Mouse (Mus musculus) heart, postnatal 10 days (tissue): ENCODE data around the gene Wbp1. TPM values are rescaled to one million over a fixed set of nuclear protein-coding genes. Genes with fewer than 3 reads are reported as not detected.
A peak's percentile ranks its signal among the peaks of the same experiment; 100 is the strongest.

Experiments used
- DNase-seq, 2 experiments: peaks; one replicate each; pipeline ENCODE4 v3.0.0; 2021
- intact Hi-C: fragments of 180-260 bp; cut with DNase I; formaldehyde crosslinking; loops from one replicate; pipeline ENCODE4 v1.15.1; 2025
- total RNA-seq, 2 experiments: library from RNA; stranded (reverse); gene quantifications; 2 replicates each; pipeline ENCODE4 v1.2.3; 2021

Gene Wbp1
- total RNA-seq, 2 experiments from 2014 or later: 83.1 to 83.9 TPM

GRCm38 (mm10) chr6:83118825-83119733, 2.3 kb downstream of the Wbp1 start:
- intact Hi-C loops: no loop called here
- DNase-seq: no peak

GRCm38 (mm10) chr6:83118369-83118768, 3.0 kb downstream of the Wbp1 start:
- intact Hi-C loops: no loop called here
- DNase-seq: no peak

GRCm38 (mm10) chr6:83117616-83118015, 3.7 kb downstream of the Wbp1 start:
- intact Hi-C loops: loop anchor here (2.0 kb wide), 1 partner anchor 41 kb away; no protein-coding TSS in a partner anchor
- DNase-seq: no peak

GRCm38 (mm10) chr6:83117165-83117438, 4.3 kb downstream of the Wbp1 start:
- intact Hi-C loops: loop anchor here (2.0 kb wide), 1 partner anchor 42 kb away; no protein-coding TSS in a partner anchor
- DNase-seq: no peak

- no peak for DNase-seq
- intact Hi-C loops: loop anchor here (2.0 kb wide), 1 partner anchor 42 kb away; no protein-coding TSS in a partner anchor
Measured at GRCm38 (mm10) chr6:83116373-83117164, 4.8 kb downstream of the Wbp1 start.

DNA sequence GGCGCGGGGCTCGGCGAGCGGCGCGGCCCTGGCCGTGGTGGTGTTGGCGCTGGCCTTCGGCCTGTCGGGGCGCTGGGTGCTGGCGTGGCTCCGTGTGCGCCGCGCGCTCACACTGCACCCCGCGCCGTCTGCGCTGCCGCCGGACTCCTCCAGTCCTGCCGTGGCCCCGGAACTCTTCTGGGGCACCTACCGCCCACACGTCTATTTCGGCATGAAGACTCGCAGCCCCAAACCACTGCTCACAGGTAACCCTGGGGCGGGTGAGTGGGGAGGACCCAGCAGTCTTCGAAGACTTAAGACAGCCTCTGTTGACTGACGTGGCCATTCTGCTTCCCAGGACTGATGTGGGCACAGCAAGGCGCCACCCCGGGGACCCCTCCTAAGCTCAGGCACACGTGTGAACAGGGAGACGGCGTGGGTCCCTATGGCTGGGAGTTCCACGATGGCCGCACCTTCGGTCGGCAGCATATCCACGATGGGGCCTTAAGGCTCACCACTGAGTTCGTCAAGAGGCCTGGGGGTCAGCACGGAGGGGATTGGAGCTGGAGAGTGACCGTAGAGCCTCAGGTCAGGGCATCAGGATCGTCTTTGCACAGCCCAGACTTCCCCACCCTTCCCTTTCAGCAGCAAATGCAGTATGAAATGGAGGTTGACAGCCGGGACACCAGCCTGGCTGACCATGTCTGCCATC, 5.5 kb downstream of the Wbp1 start:
- DNase-seq: peak in 1 of 2 experiments; percentile 41
- intact Hi-C loops: loop anchor here (2.0 kb wide), 1 partner anchor 43 kb away; no protein-coding TSS in a partner anchor

- intact Hi-C loops: no loop called here
- peak; percentile 96 to 97 for DNase-seq
Measured at GRCm38 (mm10) chr6:83115011-83115671, 6.2 kb downstream of the Wbp1 start, which contains the start of gene Mogs. TSS of gene Mogs (plus strand) at chr6:83115496.

DNA sequence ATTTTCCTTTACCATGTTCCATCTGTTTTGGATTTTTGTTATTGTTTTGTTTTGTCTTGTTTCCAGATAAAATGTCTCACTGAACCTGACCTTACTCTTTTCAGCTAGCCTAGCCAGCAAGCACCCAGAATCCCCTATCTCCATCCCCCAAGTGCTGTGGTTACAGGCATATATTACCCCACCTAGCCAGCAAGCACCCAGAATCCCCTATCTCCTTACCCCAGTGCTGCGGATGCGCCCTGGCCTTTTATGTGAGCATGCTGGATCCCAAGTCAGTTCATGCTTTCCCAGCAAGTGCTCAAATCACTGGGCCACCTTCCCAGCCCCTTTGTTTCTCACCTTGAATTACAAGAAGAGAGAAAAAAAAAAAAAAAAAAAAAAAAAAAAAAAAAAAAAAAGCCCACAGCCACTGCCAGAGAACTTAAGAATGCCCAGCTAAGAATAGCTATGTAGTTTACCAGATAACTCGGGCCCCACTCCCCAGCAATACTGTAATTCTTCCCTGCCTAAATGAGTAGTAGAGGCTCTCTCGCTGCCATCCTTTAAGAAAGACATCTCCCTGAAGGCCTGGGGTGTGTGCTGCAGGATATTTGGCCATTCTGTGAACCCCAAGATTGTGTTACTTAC, 9.7 kb downstream of the Wbp1 start:
- intact Hi-C loops: no loop called here
- DNase-seq: no peak

GRCm38 (mm10) chr6:83108762-83109668, 12.3 kb downstream of the Wbp1 start, which contains the start of gene Mrpl53:
TSS of gene Mrpl53 (plus strand) at chr6:83109040.
- peak; percentile 87 to 91 for DNase-seq
- intact Hi-C loops: no loop called here

DNA sequence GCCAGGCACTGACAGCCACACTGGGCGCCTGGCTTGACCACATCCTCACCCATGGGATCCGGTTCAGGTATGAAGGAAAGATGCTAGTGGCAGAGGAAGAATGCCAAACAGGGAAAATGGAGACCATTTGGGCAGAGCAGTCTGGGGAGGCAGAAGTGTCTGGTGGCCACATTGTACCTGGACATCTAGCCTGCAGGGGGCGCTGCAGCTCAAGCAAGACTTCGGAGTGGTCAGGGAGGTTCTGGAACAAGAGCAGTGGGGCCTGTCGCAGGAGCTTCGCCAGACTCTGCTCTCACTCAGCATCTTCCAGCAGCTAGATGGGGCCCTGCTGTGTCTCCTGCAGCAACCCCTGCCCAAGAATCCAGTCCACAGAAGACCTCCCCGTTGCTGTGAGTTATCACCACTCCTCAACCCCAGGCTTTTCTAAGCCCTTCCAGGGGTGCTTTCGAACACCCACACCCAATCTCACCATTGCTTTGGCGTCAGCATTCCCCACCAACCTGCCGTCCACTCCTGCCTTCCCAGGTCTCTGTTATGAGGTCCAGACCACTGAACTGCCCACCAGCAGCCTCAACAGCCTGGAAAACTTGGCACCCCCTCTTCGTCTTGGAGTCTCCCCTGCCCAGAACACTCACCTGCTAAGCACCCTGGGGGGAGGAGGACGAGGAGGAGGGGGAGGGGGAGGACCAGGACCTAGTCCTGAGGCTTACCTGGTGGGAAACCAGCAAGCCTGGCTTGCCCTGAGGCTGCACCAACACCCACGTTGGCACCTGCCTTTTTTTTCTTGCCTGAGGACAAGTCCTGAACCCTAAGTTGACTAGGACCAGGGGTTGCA, 13.6 kb downstream of the Wbp1 start:
- intact Hi-C loops: no loop called here
- DNase-seq: peak; percentile 73 to 90

GRCm38 (mm10) chr6:83104158-83104557, 17.2 kb downstream of the Wbp1 start:
- DNase-seq: no peak
- intact Hi-C loops: no loop called here

- intact Hi-C loops: no loop called here
Measured at GRCm38 (mm10) chr6:83103130-83103650, 18.2 kb downstream of the Wbp1 start.

GRCm38 (mm10) chr6:83101688-83102556, 19.4 kb downstream of the Wbp1 start:
- intact Hi-C loops: loop anchor here (1.0 to 2.0 kb wide), 2 partner anchors 47 to 106 kb away; partner anchors contain the start of genes Aup1 and Htra2
- peak; percentile 75 to 78 for DNase-seq

More at GRCm38 (mm10) chr6:83103130-83103650, 18.2 kb downstream of the Wbp1 start:
- no peak for DNase-seq

DNA sequence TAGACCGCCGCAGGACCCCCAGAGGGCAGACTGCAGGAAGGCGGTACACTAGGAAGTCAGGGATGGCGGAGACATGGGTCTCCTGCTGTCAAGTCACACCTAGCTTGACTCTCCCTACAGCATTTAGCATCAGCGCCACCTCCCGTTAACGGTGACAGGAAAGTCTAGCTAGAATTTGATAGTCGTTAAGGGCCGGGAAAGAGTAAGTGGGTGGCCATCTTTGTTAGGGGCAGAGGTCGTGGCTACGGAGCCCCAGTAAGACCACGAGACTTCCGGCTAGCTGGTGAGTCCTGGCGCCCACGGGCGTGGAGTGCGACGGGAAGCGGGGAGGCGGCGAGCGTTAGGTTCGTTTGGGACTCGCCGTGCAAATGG, 20.1 kb downstream of the Wbp1 start, which contains the start of the genes Ccdc142 and Gm42688:
Ccdc142 (plus strand) TSS at position 286 of the 372 bp plus-strand sequence.
Gm42688 (plus strand) TSS at position 302 of the 372 bp plus-strand sequence.
- intact Hi-C loops: loop anchor here (1.0 to 2.0 kb wide), 2 partner anchors 47 to 105 kb away; partner anchors contain the start of genes Aup1 and Htra2
- DNase-seq: peak; percentile 93 to 94

- intact Hi-C loops: no loop called here
- DNase-seq: no peak
Measured at GRCm38 (mm10) chr6:83098411-83098810, 22.9 kb downstream of the Wbp1 start.

DNA sequence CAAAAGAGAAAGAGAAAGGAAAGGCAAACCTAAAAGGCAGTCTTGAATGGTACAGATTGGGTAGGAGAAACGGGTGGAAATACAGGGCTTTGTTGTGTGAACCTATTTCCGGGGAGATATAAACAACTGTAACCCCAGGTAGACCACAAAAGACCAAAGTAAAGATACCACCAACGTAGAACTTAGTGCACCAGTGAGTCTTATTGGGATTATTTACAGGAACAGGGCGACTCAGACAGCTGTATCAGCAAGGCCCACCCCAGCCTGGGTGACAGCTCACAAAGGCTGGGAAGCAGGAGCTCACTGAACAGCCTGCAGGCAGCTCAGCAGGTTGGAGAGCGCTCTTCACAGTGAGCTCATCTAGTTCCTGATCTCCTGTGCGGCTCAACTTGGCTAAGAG, 25.4 kb downstream of the Wbp1 start:
- intact Hi-C loops: no loop called here
- DNase-seq: no peak
